Mouse (Mus musculus) spleen, adult 2 months (tissue): ENCODE measurements at regions not wholly inside any gene's neighbourhood (a gene's known extent, or its start where the extent isn't known, plus 50 kb on each side); places are given as distances from the start of the nearest gene placed in this dataset.

Experiments
- CTCF ChIP-seq: fragments of 200-500 bp; IDR thresholded peaks from 2 replicates; pipeline ENCODE4 v1.5.1; 2011; ENCODE audit warnings: mild to moderate bottlenecking, inconsistent platforms; ENCODE audit not compliant: insufficient read depth, insufficient read length, insufficient replicate concordance; ENCODE audit errors: extremely low read depth
- POLR2A ChIP-seq: fragments of 200-500 bp; IDR thresholded peaks from 2 replicates; pipeline ENCODE4 v1.6.1; 2011; ENCODE audit warnings: low read depth, low read length, inconsistent platforms

DNA sequence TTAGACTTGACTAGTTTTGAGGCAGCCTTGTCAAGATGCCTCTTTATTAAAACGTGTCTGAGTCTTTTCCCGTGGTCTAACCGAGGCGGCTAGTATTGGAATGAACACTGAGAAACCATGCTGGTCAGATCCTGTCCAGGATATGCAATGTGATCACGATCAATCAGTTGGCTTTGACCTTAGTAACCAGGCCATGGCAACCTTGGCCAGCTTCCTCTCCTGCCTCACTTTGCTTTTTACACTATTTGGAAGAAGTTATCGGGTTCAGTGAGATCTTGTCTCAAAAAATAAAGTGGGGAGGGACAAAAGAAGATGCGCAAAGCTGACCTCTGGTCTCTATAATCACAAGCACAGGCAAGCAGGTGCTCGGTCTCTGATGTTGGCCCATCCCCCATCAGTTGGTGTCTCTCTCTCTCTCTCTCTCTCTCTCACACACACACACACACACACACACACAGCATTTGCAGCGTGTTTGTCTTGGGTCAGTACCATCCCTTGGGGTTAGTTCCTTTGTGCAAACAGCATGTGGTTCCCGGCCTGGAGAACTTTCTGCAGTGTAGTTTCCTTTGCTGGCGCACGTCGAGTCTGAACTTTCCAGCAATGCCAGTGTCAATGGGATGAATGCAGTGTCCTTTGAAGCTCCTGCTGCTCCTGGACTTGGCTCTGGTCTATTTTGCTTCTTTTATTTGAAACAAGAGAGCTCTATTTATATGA, 117.6 kb upstream of the Spdye4c start:
- TF ChIP-seq POLR2A (no peak), CTCF (no peak)
